Mouse (Mus musculus) MEL (cell line): Measurements from ENCODE around the gene Slc7a8. TPM values are rescaled to one million over a fixed set of nuclear protein-coding genes. Genes with fewer than 3 reads are reported as not detected.
A peak's percentile ranks its signal among the peaks of the same experiment; 100 is the strongest.

Experiments
- DNase-seq: peaks from one replicate; pipeline ENCODE4 v3.0.0; 2011; ENCODE audit warnings: low read depth, low spot score
- H3K27ac ChIP-seq: 2 replicates; pipeline ENCODE4 v1.5.1; 2012; ENCODE audit warnings: low read depth, mild to moderate bottlenecking, control low read depth, low read length, moderate library complexity; ENCODE audit not compliant: control insufficient read depth
- H3K27me3 ChIP-seq, 2 experiments: fragments of 150-350 bp in 1 of 2; sonication (generic) in 1 of 2; 2 replicates each; pipeline ENCODE4 v1.6.1; 2012; ENCODE audit warnings: low read length in 2 of 2, mild to moderate bottlenecking in 2 of 2, improper control_type of control experiment in 1 of 2, moderate library complexity in 1 of 2; ENCODE audit not compliant: insufficient read depth in 2 of 2, control insufficient read depth in 1 of 2
- H3K36me3 ChIP-seq, 2 experiments: 2 replicates each; pipeline ENCODE4 v1.6.1; 2012 to 2014; ENCODE audit warnings: low read length in 2 of 2, improper control_type of control experiment in 1 of 2, inconsistent platforms in 1 of 2, mild to moderate bottlenecking in 1 of 2; ENCODE audit not compliant: insufficient read depth in 2 of 2, control insufficient read depth in 1 of 2
- H3K4me1 ChIP-seq, 2 experiments: fragments of 150-350 bp in 1 of 2; sonication (generic) in 1 of 2; 2 replicates each; pipeline ENCODE4 v1.6.1; 2012; ENCODE audit warnings: low read length in 2 of 2, improper control_type of control experiment in 1 of 2, mild to moderate bottlenecking in 1 of 2; ENCODE audit not compliant: insufficient read depth in 2 of 2, control insufficient read depth in 1 of 2
- H3K4me3 ChIP-seq, 2 experiments: fragments of 150-350 bp in 1 of 2; sonication (generic) in 1 of 2; 2 replicates each; pipeline ENCODE4 v1.5.1; 2012; ENCODE audit warnings: low read depth in 2 of 2, low read length in 2 of 2, mild to moderate bottlenecking in 2 of 2, moderate library complexity in 2 of 2, control low read depth in 1 of 2, improper control_type of control experiment in 1 of 2; ENCODE audit not compliant: control insufficient read depth in 1 of 2, insufficient read depth in 1 of 2
- H3K79me2 ChIP-seq: 2 replicates; pipeline ENCODE4 v1.6.1; 2012; ENCODE audit warnings: mild to moderate bottlenecking, low read length, moderate library complexity; ENCODE audit not compliant: control insufficient read depth, poor library complexity, insufficient read depth
- H3K9ac ChIP-seq: 2 replicates; pipeline ENCODE4 v1.6.1; 2012; ENCODE audit warnings: low read depth, mild to moderate bottlenecking, control low read depth, low read length, moderate library complexity; ENCODE audit not compliant: control insufficient read depth, poor library complexity, severe bottlenecking
- H3K9me3 ChIP-seq: fragments of 150-350 bp; sonication (generic); replicated peaks from 2 replicates; pipeline ENCODE4 v1.6.1; 2012; ENCODE audit warnings: mild to moderate bottlenecking, low read length, improper control_type of control experiment, moderate library complexity; ENCODE audit not compliant: insufficient read depth
- CTCF ChIP-seq, 3 experiments: IDR thresholded peaks in 2 of 3; conservative IDR thresholded peaks in 1 of 3; 2 replicates each; pipeline ENCODE4 v1.5.1; 2011 to 2012; ENCODE audit warnings: low read length in 3 of 3, low read depth in 2 of 3, mild to moderate bottlenecking in 2 of 3, improper control_type of control experiment in 1 of 3, inconsistent platforms in 1 of 3, mixed read lengths in 1 of 3, moderate library complexity in 1 of 3; ENCODE audit not compliant: control insufficient read depth in 1 of 3, insufficient read depth in 1 of 3, poor library complexity in 1 of 3, severe bottlenecking in 1 of 3
- ELF1 ChIP-seq: IDR thresholded peaks from 2 replicates; pipeline ENCODE4 v1.6.1; 2014; ENCODE audit warnings: low read depth, mild to moderate bottlenecking, inconsistent platforms, low read length, improper control_type of control experiment, moderate library complexity
- EP300 ChIP-seq, 2 experiments: IDR thresholded peaks; 2 replicates each; pipeline ENCODE4 v1.6.1; 2011; ENCODE audit warnings: improper control_type of control experiment in 2 of 2, low read length in 2 of 2, low read depth in 1 of 2, mild to moderate bottlenecking in 1 of 2
- ETS1 ChIP-seq: IDR thresholded peaks from 2 replicates; pipeline ENCODE4 v1.6.1; 2012; ENCODE audit warnings: low read depth, mild to moderate bottlenecking, inconsistent platforms, low read length, improper control_type of control experiment, moderate library complexity
- GATA1 ChIP-seq: IDR thresholded peaks from 2 replicates; pipeline ENCODE4 v1.6.1; 2011; ENCODE audit warnings: low read depth, low read length, improper control_type of control experiment
- HCFC1 ChIP-seq: IDR thresholded peaks from 2 replicates; pipeline ENCODE4 v1.6.1; 2012; ENCODE audit warnings: low read depth, mild to moderate bottlenecking, inconsistent platforms, low read length, improper control_type of control experiment, moderate library complexity
- JUND ChIP-seq: IDR thresholded peaks from 2 replicates; pipeline ENCODE4 v1.6.1; 2011; ENCODE audit warnings: low read depth, mild to moderate bottlenecking, improper control_type of control experiment, low read length
- MAZ ChIP-seq: IDR thresholded peaks from 2 replicates; pipeline ENCODE4 v1.6.1; 2012; ENCODE audit warnings: low read depth, mild to moderate bottlenecking, inconsistent platforms, low read length, improper control_type of control experiment
- MXI1 ChIP-seq: IDR thresholded peaks from 2 replicates; pipeline ENCODE4 v1.6.1; 2011; ENCODE audit warnings: mild to moderate bottlenecking, low read depth, low read length, improper control_type of control experiment
- MYC ChIP-seq: IDR thresholded peaks from 2 replicates; pipeline ENCODE4 v1.6.1; 2011; ENCODE audit warnings: low read depth, mild to moderate bottlenecking, low read length, improper control_type of control experiment, moderate library complexity
- NRF1 ChIP-seq: IDR thresholded peaks from 2 replicates; pipeline ENCODE4 v1.6.1; 2014; ENCODE audit warnings: low read depth, mild to moderate bottlenecking, inconsistent platforms, low read length, improper control_type of control experiment, moderate library complexity; ENCODE audit not compliant: poor library complexity, insufficient read depth, severe bottlenecking
- RAD21 ChIP-seq: IDR thresholded peaks from 2 replicates; pipeline ENCODE4 v1.6.1; 2011; ENCODE audit warnings: mild to moderate bottlenecking, low read depth, low read length, improper control_type of control experiment
- RCOR1 ChIP-seq: IDR thresholded peaks from 2 replicates; pipeline ENCODE4 v1.6.1; 2012; ENCODE audit warnings: low read depth, mild to moderate bottlenecking, inconsistent platforms, low read length, improper control_type of control experiment
- SIN3A ChIP-seq: IDR thresholded peaks from 2 replicates; pipeline ENCODE4 v1.6.1; 2012; ENCODE audit warnings: low read length, improper control_type of control experiment, inconsistent platforms
- SMC3 ChIP-seq: IDR thresholded peaks from 2 replicates; pipeline ENCODE4 v1.6.1; 2011; ENCODE audit warnings: low read depth, low read length, improper control_type of control experiment
- TAL1 ChIP-seq: IDR thresholded peaks from 2 replicates; pipeline ENCODE4 v1.6.1; 2012; ENCODE audit warnings: mild to moderate bottlenecking, inconsistent platforms, low read length, moderate library complexity, mixed read lengths
- TBP ChIP-seq: IDR thresholded peaks from 2 replicates; pipeline ENCODE4 v1.8.0; 2011; ENCODE audit warnings: low read depth, low read length, improper control_type of control experiment
- TCF12 ChIP-seq: IDR thresholded peaks from 2 replicates; pipeline ENCODE4 v1.6.1; 2014; ENCODE audit warnings: low read depth, mild to moderate bottlenecking, inconsistent platforms, low read length, improper control_type of control experiment, moderate library complexity
- USF1 ChIP-seq: IDR thresholded peaks from 2 replicates; pipeline ENCODE4 v1.6.1; 2014; ENCODE audit warnings: low read depth, mild to moderate bottlenecking, inconsistent platforms, low read length, improper control_type of control experiment, moderate library complexity
- ZC3H11A ChIP-seq: IDR thresholded peaks from 2 replicates; pipeline ENCODE4 v1.6.1; 2012; ENCODE audit warnings: low read depth, mild to moderate bottlenecking, inconsistent platforms, low read length, improper control_type of control experiment
- ZKSCAN1 ChIP-seq: IDR thresholded peaks from 2 replicates; pipeline ENCODE4 v1.6.1; 2012; ENCODE audit warnings: low read depth, mild to moderate bottlenecking, inconsistent platforms, low read length, improper control_type of control experiment, moderate library complexity
- polyA plus RNA-seq, 2 experiments: library from polyadenylated mRNA; stranded (reverse) in 1 of 2; unstranded in 1 of 2; fragments of >175 nt in 1 of 2; fragments of >200 nt in 1 of 2; gene quantifications; 2 replicates each; pipeline versions ENCODE4 v1.2.1 to v1.2.4; 2012; ENCODE audit warnings: low replicate concordance in 2 of 2, low read depth in 1 of 2; ENCODE audit not compliant: insufficient read length in 2 of 2, insufficient read depth in 1 of 2, missing spikeins in 1 of 2
- total RNA-seq: library from RNA; depleted of rRNA; stranded (reverse); fragments of 300-350 nt; gene quantifications from 2 replicates; pipeline ENCODE4 v1.2.3, GENCODE M21; 2012

Gene Slc7a8
- total and polyA plus RNA-seq, 3 experiments, result 0.08 to 0.29 TPM; not detected in 1

DNA sequence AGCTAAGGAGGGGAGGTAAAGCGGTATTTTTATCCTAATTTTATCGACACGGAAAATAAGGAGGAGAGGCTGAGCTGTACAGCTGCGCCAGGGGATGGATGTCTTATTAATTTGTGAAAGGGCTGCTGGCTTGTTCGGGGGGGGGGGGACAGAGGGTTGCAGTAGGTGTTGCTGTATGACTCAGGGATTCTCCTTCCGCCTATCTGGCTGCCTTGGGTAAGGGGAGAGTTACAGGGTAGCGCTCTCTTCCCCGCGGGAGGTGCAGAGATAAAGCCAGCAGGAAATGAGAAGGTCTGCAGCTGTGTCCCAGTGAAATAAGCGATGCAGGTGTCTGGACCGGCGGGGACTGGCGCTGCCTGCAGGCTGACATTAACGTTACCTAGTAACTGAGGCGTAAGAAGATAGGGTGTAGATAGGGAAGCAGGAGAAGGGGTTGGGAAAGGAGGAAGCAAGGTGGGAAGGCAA lies 67.1 kb downstream of the Slc7a8 start:
- Histone ChIP-seq H3K4me3 (peak overlapping the region; percentile 32 to 50), H3K4me1 (peaks cover 0 to 18% of the 10 kb centered on the region in 2 experiments; a peak in 2 of 4 replicates), H3K36me3 (peaks cover 0 to 2% of the 10 kb centered on the region in 2 experiments; a peak in 1 of 4 replicates), H3K9ac (peak overlapping the region; percentile 8), H3K79me2 (no peaks in the 10 kb centered on the region), H3K9me3 (no peaks in the 10 kb centered on the region), H3K27me3 (no peaks in the 10 kb centered on the region), H3K27ac (peak overlapping the region; percentile 18)
- TF ChIP-seq GATA1, result peak; percentile 72
- TF ChIP-seq TBP, result 0 out of 2 replicates have a peak, but pooled peaks have one; percentile 19
- TF ChIP-seq RCOR1, result peak; percentile 16; the same call in 1 of the 2 replicates
- TF ChIP-seq SMC3, result peak; percentile 12; the same call in 1 of the 2 replicates
- TF ChIP-seq TAL1, result peak; percentile 56
- TF ChIP-seq EP300 (IDR thresholded peaks at IDR 0.05; ENCODE audit: low read depth in 1 of 2, low read length in 2 of 2), result peak; percentile 17 to 78; a peak in 3 of 4 replicates
- peak; percentile 56 for TF ChIP-seq ELF1
- TF ChIP-seq USF1, result no peak
- peak; percentile 72; the same call in 1 of the 2 replicates for TF ChIP-seq SIN3A
- no peak for TF ChIP-seq ZKSCAN1
- no peak for TF ChIP-seq NRF1
- peak; percentile 86 for TF ChIP-seq ETS1
- TF ChIP-seq MAZ, result no peak
- TF ChIP-seq TCF12, result peak; percentile 88
- peak; percentile 88 for DNase-seq

GRCm38 (mm10) chr14:54714121-54714520 lies 67.6 kb downstream of the Slc7a8 start:
- H3K4me1 ChIP-seq, result peaks cover 0 to 18% of the 10 kb centered on the region in 2 experiments; a peak in 2 of 4 replicates
- H3K4me3 ChIP-seq, result peak overlapping the region; percentile 32 to 50
- peak overlapping the region; percentile 8 for H3K9ac ChIP-seq
- peak overlapping the region; percentile 18 for H3K27ac ChIP-seq
- H3K36me3 ChIP-seq, result peaks cover 0 to 2% of the 10 kb centered on the region in 2 experiments; a peak in 1 of 4 replicates
- no peaks in the 10 kb centered on the region for H3K27me3 ChIP-seq
- TF ChIP-seq SIN3A, result peak; percentile 85
- TF ChIP-seq SMC3, result peak; percentile 100
- TF ChIP-seq GATA1, result 0 out of 2 replicates have a peak, but pooled peaks have one; percentile 29
- no peak; the same call in 1 of the 2 replicates for TF ChIP-seq JUND
- TF ChIP-seq MYC, result peak; percentile 46; the same call in 1 of the 2 replicates
- TF ChIP-seq RAD21, result peak; percentile 99
- TF ChIP-seq MXI1, result peak; percentile 52; the same call in 1 of the 2 replicates
- peak; percentile 78 to 100 (median 92) for TF ChIP-seq CTCF (IDR thresholded peaks at IDR 0.05 in 2 of 3, conservative IDR thresholded peaks at IDR 0.05 in 1 of 3; ENCODE audit: control insufficient read depth in 1 of 3, insufficient read depth in 1 of 3, low read depth in 2 of 3, low read length in 3 of 3, poor library complexity in 1 of 3, severe bottlenecking in 1 of 3)
- TF ChIP-seq ZC3H11A, result peak; percentile 100
- TF ChIP-seq HCFC1, result no peak
- H3K9me3 ChIP-seq, result no peaks in the 10 kb centered on the region
- DNase-seq, result peak; percentile 92
- H3K79me2 ChIP-seq, result no peaks in the 10 kb centered on the region
